Mouse (Mus musculus): ENCODE data around the gene Sele.
"Not testable (repeated sequence)": the region's sequence is repeated elsewhere in the genome, so short reads cannot be mapped to it uniquely, and the experiment has no call there.

The Sele gene

GRCm38 (mm10) chr1:164047934-164048333 lies at the start of gene Sele:
TSS of gene Sele (plus strand) at chr1:164048234.
- DNase-seq (ENCODE audit: low spot score): no peak

GRCm38 (mm10) chr1:164001831-164002452 lies 46.1 kb upstream of the Sele start:
- DNase-seq (ENCODE audit: low spot score): no peak

GRCm38 (mm10) chr1:164004311-164004710 lies 43.7 kb upstream of the Sele start:
- DNase-seq (ENCODE audit: low spot score): no peak

GRCm38 (mm10) chr1:164009235-164009634 lies 38.8 kb upstream of the Sele start:
- DNase-seq (ENCODE audit: low spot score): peak; percentile 42

GRCm38 (mm10) chr1:164014616-164015015 lies 33.4 kb upstream of the Sele start:
- no peak for DNase-seq (ENCODE audit: low spot score)

GRCm38 (mm10) chr1:164018221-164018896 lies 29.7 kb upstream of the Sele start:
- DNase-seq (ENCODE audit: low spot score): no peak

GRCm38 (mm10) chr1:164019789-164020188 lies 28.2 kb upstream of the Sele start:
- no peak for DNase-seq (ENCODE audit: low spot score)

- not testable (repeated sequence) for DNase-seq (ENCODE audit: low spot score)
Observed at GRCm38 (mm10) chr1:164020746-164021145, 27.3 kb upstream of the Sele start.

GRCm38 (mm10) chr1:164022106-164022505 lies 25.9 kb upstream of the Sele start:
- DNase-seq (ENCODE audit: low spot score): not testable (repeated sequence)

GRCm38 (mm10) chr1:164025685-164026084 lies 22.3 kb upstream of the Sele start:
- DNase-seq (ENCODE audit: low spot score): no peak

- DNase-seq (ENCODE audit: low spot score): no peak
Observed at GRCm38 (mm10) chr1:164027416-164027815, 20.6 kb upstream of the Sele start.

GRCm38 (mm10) chr1:164040385-164041135 lies 7.5 kb upstream of the Sele start:
- no peak for DNase-seq (ENCODE audit: low spot score)

GRCm38 (mm10) chr1:164043549-164043948 lies 4.5 kb upstream of the Sele start:
- DNase-seq (ENCODE audit: low spot score): no peak

- no peak for DNase-seq (ENCODE audit: low spot score)
Observed at GRCm38 (mm10) chr1:164053561-164053960, 5.5 kb downstream of the Sele start.

GRCm38 (mm10) chr1:164054800-164055199 lies 6.8 kb downstream of the Sele start:
- DNase-seq (ENCODE audit: low spot score): no peak

- no peak for DNase-seq (ENCODE audit: low spot score)
Observed at GRCm38 (mm10) chr1:164060071-164060470, 12.0 kb downstream of the Sele start.

- no peak for DNase-seq (ENCODE audit: low spot score)
Observed at GRCm38 (mm10) chr1:164061278-164061677, 13.2 kb downstream of the Sele start.

- no peak for DNase-seq (ENCODE audit: low spot score)
Observed at GRCm38 (mm10) chr1:164061925-164062324, 13.9 kb downstream of the Sele start, which contains the start of gene Sell. TSS of gene Sell (plus strand) at chr1:164061982.

GRCm38 (mm10) chr1:164062856-164063255 lies 14.8 kb downstream of the Sele start:
- DNase-seq (ENCODE audit: low spot score): no peak

- no peak for DNase-seq (ENCODE audit: low spot score)
Observed at GRCm38 (mm10) chr1:164063745-164064144, 15.7 kb downstream of the Sele start.

- no peak for DNase-seq (ENCODE audit: low spot score)
Observed at GRCm38 (mm10) chr1:164069261-164069660, 21.2 kb downstream of the Sele start.

GRCm38 (mm10) chr1:164070461-164070860 lies 22.4 kb downstream of the Sele start:
- DNase-seq (ENCODE audit: low spot score): no peak

- DNase-seq (ENCODE audit: low spot score): no peak
Observed at GRCm38 (mm10) chr1:164071111-164071510, 23.1 kb downstream of the Sele start.
